Mouse (Mus musculus) kidney, adult 2 months (tissue): Measurements from ENCODE around the gene Odf3b. TPM values are rescaled to one million over a fixed set of nuclear protein-coding genes. Genes with fewer than 3 reads are reported as not detected.

Experiments
- DNase-seq: peaks from one replicate; pipeline ENCODE4 v3.0.0; 2021
- H3K27ac ChIP-seq: fragments of 200-500 bp; 2 replicates; pipeline ENCODE4 v1.5.1; 2012; ENCODE audit warnings: low read depth, low read length, control low read depth, inconsistent platforms; ENCODE audit not compliant: insufficient read depth
- H3K27me3 ChIP-seq: fragments of 200-500 bp; replicated peaks from 2 replicates; pipeline ENCODE4 v1.6.1; 2012; ENCODE audit warnings: mild to moderate bottlenecking, moderate library complexity, low read length, inconsistent platforms; ENCODE audit not compliant: control insufficient read depth, insufficient read depth
- H3K36me3 ChIP-seq: fragments of 200-500 bp; 2 replicates; pipeline ENCODE4 v1.6.1; 2012; ENCODE audit warnings: mild to moderate bottlenecking, moderate library complexity, low read length, inconsistent platforms; ENCODE audit not compliant: control insufficient read depth, insufficient read depth
- H3K4me1 ChIP-seq: fragments of 200-500 bp; 2 replicates; pipeline ENCODE4 v1.6.1; 2011; ENCODE audit warnings: low read length; ENCODE audit not compliant: control insufficient read depth, insufficient read depth
- H3K4me3 ChIP-seq: fragments of 200-500 bp; 2 replicates; pipeline ENCODE4 v1.5.1; 2011; ENCODE audit warnings: mild to moderate bottlenecking, low read depth, low read length, control low read depth; ENCODE audit not compliant: insufficient read depth
- CTCF ChIP-seq: fragments of 200-500 bp; conservative IDR thresholded peaks from 2 replicates; pipeline ENCODE4 v1.5.1; 2011; ENCODE audit warnings: low read depth, mild to moderate bottlenecking, control low read depth, low read length, moderate library complexity, mixed read lengths; ENCODE audit not compliant: insufficient read depth, insufficient read length
- POLR2A ChIP-seq: fragments of 200-500 bp; IDR thresholded peaks from one replicate; pipeline ENCODE4 v1.6.1; 2011; ENCODE audit warnings: low read depth, low read length, control low read depth
- WGBS: fragments of 180-500 bp; shearing (Covaris S2); methylation state at CpG from one replicate; pipeline ENCODE4 v1.1.7; 2018; 5-methylcytosine and 5-hydroxymethylcytosine counted together
- polyA plus RNA-seq: library from polyadenylated mRNA; depleted of rRNA; stranded (reverse); fragments of >200 nt; gene quantifications from 2 replicates; pipeline ENCODE4 v1.2.3, GENCODE M21; 2012; rRNA removed

The Odf3b gene
- 1.6 and 2.2 TPM in 2 replicates for polyA plus RNA-seq

GRCm38 (mm10) chr15:89378831-89379401 is at the start of gene Odf3b:
Gene Odf3b, minus strand, starts transcription at chr15:89379282.
- H3K4me1 ChIP-seq: 0 out of 2 replicates have a peak, but pooled peaks cover 3% of the 10 kb centered on the region
- H3K27ac ChIP-seq: no peak within 1 kb of the TSS
- under 1% methylated on average over 33 of the region's 33 CpGs for WGBS
- no peaks in the 10 kb centered on the region for H3K36me3 ChIP-seq
- DNase-seq: peak; percentile 61
- TF ChIP-seq POLR2A: no peak
- no peak for TF ChIP-seq CTCF
- peak within 1 kb of the TSS; percentile 44 for H3K4me3 ChIP-seq
- no peaks in the 10 kb centered on the region for H3K27me3 ChIP-seq

DNA sequence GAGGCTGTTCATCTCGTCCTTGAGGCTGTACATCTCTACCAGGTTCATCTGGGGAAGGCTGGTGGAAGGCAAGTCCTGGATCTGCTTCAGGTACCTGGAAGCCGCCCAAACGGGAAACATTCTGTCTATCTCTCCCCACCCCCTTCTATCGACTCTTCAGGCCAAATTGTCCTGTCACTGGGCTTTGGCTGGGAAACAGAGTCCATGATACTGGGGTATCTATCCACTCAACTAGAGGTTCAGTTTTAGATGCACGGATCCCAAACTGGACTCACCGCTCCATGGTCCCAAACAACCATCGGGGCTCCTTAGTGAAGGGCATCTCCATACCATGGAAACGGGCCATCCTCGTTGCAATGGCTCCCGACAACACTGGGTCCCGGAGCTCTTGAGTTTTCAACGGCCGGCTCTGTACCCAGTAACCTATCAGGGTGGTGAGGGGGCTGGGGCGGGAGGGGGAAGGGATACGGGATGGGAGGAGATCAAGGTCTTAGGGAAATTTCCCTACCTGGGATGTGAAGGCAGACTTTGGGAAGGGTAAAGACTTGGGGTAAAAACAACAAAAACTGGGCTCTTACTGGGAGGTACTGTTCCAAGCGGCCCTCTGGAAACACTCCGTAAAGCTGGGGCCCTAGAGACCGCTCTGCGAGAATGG is 49.2 kb upstream of the Odf3b start:
- WGBS: 88% methylated on average over 19 of the region's 19 CpGs
- Histone ChIP-seq H3K27me3 (no peaks in the 10 kb centered on the region), H3K27ac (no peak overlapping the region), H3K36me3 (no peaks in the 10 kb centered on the region), H3K4me3 (peak overlapping the region; percentile 83), H3K4me1 (no peaks in the 10 kb centered on the region)
- DNase-seq: no peak
- TF ChIP-seq CTCF (no peak), POLR2A (no peak)

- Histone ChIP-seq H3K4me3 (no peak overlapping the region), H3K27ac (no peak overlapping the region), H3K4me1 (no peaks in the 10 kb centered on the region), H3K27me3 (no peaks in the 10 kb centered on the region), H3K36me3 (no peaks in the 10 kb centered on the region)
- 85% methylated on average over 10 of the region's 10 CpGs for WGBS
- DNase-seq: no peak
- TF ChIP-seq CTCF: no peak
- TF ChIP-seq POLR2A: no peak
Measured at GRCm38 (mm10) chr15:89426716-89427115, 47.6 kb upstream of the Odf3b start.

DNA sequence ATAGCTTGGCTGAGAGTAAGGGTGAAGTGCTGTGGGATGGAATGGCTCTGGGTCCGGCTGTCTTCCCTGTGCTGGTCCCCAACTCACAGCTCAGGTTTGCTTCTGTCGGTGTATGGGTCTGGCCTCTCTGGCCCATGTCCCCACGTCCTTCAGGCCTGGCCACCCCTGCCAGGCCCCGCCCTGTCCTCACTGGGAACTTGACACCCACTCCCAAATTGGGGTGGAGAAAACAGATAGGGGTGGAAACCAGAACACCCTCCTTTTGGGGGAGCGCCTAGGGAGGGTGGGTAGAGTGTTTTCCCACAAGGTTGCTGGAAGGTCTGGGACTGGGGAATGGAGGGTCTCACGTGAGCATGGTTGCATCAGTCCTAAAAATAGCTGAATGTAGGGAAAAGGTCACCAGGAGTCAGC is 46.6 kb upstream of the Odf3b start, which contains the start of gene Cpt1b:
Gene Cpt1b (minus strand): TSS at position 153 of the 411 bp plus-strand sequence.
- Histone ChIP-seq H3K27ac (peak within 1 kb of the TSS; percentile 95), H3K36me3 (no peaks in the 10 kb centered on the region), H3K27me3 (no peaks in the 10 kb centered on the region), H3K4me3 (peak within 1 kb of the TSS; percentile 44; the same call in 1 of the 2 replicates), H3K4me1 (no peaks in the 10 kb centered on the region)
- peak; percentile 66 for DNase-seq
- TF ChIP-seq CTCF (no peak), POLR2A (no peak)
- WGBS: 46% methylated on average over 6 of the region's 6 CpGs

DNA sequence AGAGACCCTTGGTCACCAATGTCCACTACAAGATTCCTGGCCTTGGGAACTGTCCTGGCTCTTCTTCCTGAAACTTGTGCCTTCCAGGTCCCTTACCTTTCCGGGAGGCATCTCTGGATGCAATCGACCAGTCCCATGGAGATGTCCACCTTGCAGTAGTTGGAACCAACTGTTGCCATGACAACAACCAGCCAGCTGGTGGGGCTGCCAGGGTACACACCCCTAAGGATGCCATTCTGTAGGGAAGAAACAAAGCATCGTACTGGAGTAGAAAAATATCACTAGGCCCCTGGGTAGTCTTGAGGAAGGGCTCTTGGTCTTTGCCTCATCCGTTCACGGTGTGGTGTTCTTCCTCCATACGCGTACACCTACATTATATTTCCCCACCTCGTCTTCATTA is 45.5 kb upstream of the Odf3b start:
- Histone ChIP-seq H3K4me1 (no peaks in the 10 kb centered on the region), H3K36me3 (no peaks in the 10 kb centered on the region; the same call in 1 of the 2 replicates), H3K27ac (peak overlapping the region; percentile 26; the same call in 1 of the 2 replicates), H3K27me3 (no peaks in the 10 kb centered on the region), H3K4me3 (peak overlapping the region; percentile 26; the same call in 1 of the 2 replicates)
- no peak for DNase-seq
- WGBS: 88% methylated on average over 8 of the region's 8 CpGs
- TF ChIP-seq CTCF: no peak
- TF ChIP-seq POLR2A: no peak

DNA sequence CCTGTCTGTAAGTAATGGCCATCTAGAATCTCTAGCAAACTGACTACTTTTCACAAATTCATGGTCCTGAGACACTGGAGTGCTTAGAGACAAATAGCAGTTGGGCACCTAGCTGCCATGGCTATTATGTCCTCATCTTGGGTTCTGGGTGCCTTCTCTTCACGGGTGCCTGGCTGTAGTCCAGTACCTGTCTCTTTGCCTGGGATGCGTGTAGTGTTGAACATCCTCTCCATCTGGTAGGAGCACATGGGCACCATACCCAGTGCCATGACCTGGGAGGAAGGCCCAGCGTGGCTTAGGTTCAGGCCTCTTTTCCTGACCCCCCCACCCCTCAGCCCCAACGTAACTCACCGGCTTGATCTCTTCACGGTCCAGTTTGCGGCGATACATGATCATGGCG is 42.9 kb upstream of the Odf3b start:
- H3K27me3 ChIP-seq: no peaks in the 10 kb centered on the region
- no peaks in the 10 kb centered on the region; the same call in 1 of the 2 replicates for H3K36me3 ChIP-seq
- no peak for DNase-seq
- no peak overlapping the region for H3K4me3 ChIP-seq
- 87% methylated on average over 9 of the region's 9 CpGs for WGBS
- no peak overlapping the region for H3K27ac ChIP-seq
- H3K4me1 ChIP-seq: no peaks in the 10 kb centered on the region
- TF ChIP-seq POLR2A (no peak), CTCF (no peak)

GRCm38 (mm10) chr15:89415282-89415681 is 36.2 kb upstream of the Odf3b start:
- no peak for DNase-seq
- TF ChIP-seq CTCF (no peak), POLR2A (no peak)
- WGBS: 80% methylated on average over 8 of the region's 8 CpGs

More at GRCm38 (mm10) chr15:89415282-89415681, 36.2 kb upstream of the Odf3b start:
- Histone ChIP-seq H3K36me3 (no peaks in the 10 kb centered on the region; the same call in 1 of the 2 replicates), H3K27me3 (no peaks in the 10 kb centered on the region; the same call in 1 of the 2 replicates), H3K4me1 (no peaks in the 10 kb centered on the region), H3K27ac (no peak overlapping the region), H3K4me3 (no peak overlapping the region)
